Mouse (Mus musculus) spleen, adult 10 weeks (tissue): ENCODE measurements around the gene Slc9a3. TPM values are rescaled to one million over a fixed set of nuclear protein-coding genes. Genes with fewer than 3 reads are reported as not detected.

Experiments used
- polyA plus RNA-seq: library from polyadenylated mRNA; stranded (reverse); fragments of 350-450 nt; fragmentation: Illumina TruSeq; extraction: RNeasy Lipid Tissue Mini Kit (QIAGEN cat#74804); gene quantifications from one replicate; pipeline ENCODE4 v1.2.3, GENCODE M21; 2015; ENCODE audit warnings: low replicate concordance; ENCODE audit not compliant: insufficient read depth

The Slc9a3 gene
- not detected for polyA plus RNA-seq

DNA sequence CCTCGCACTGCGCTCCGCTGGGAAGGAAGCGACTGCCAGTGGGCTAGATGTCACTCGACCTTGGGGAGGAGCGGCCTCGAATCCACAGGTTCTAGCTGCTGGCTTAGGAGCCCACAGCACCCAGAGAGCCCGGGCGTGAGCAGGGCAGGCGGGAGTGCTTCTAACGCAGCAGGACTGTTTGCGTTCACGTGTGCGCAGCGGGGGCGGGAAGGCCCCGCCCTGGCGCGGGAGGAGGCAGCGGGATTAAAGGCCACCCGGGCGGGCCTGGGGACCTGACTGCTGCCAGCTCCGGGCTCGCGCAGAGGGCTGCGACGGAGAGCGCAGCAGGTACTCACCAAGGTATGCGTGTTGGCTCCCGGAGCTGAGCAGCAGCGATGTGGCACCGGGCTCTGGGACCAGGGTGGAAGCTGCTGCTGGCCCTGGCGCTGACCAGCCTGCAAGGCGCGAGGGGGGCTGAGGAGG, at the start of gene Slc9a3:
Slc9a3 (plus strand) TSS at position 317 of the 462 bp plus-strand sequence.

DNA sequence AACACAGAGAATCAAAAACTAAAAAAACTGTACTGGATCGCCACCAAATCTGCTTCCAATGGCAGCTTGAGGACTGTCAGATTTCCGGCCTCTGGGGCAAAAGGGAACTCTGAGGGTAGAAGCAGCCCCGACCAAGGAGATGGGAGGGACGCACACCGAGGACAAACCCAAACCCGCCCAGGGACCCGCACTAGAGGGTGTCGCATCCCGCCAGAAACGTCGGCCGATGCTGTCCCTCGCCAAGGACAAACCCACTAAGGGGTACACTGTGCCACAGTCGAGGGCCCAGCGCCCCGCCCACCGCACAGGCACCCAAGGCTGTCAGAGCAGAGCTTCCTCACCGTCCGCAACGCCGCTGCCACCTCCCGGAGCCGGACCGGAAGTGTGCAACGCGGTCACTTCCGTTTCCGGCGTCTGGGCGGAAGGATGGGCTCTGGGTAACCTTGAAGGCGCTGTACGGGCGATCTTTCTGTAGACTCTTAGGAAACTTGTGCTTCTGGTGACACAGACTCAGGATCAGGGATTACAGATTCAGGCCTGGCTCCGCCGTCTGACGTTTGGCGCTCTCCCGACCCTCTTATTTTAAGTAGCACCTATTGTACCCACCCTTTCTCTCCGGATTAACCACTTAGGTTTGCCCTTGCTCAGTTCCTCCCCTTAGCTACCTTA, 87.2 kb downstream of the Slc9a3 start, which contains the start of gene Exoc3:
Exoc3 (minus strand) TSS at position 416 of the 669 bp plus-strand sequence.

Other genes starting within 250 kb of the Slc9a3 start
- 7.5 TPM for gene Trip13, start 183.7 kb upstream of the Slc9a3 start, polyA plus RNA-seq
- 85.6 TPM for gene Brd9, start 183.6 kb upstream of the Slc9a3 start, polyA plus RNA-seq
- gene Zdhhc11, start 157.6 kb upstream of the Slc9a3 start, polyA plus RNA-seq: not detected
- 3.8 TPM for gene Tppp, start 112.0 kb upstream of the Slc9a3 start, polyA plus RNA-seq
- 8.0 TPM for gene Cep72, start 59.2 kb upstream of the Slc9a3 start, polyA plus RNA-seq
- 42.0 TPM for gene Exoc3, start 87.3 kb downstream of the Slc9a3 start, polyA plus RNA-seq
- 1.1 TPM for gene Ahrr, start 170.9 kb downstream of the Slc9a3 start, polyA plus RNA-seq
- 131 TPM for gene Pdcd6, start 196.1 kb downstream of the Slc9a3 start, polyA plus RNA-seq
- gene Sdha, start 228.8 kb downstream of the Slc9a3 start, polyA plus RNA-seq: 244 TPM
- 41.3 TPM for gene Ccdc127, start 228.9 kb downstream of the Slc9a3 start, polyA plus RNA-seq
- not detected for gene Lrrc14b, start 242.5 kb downstream of the Slc9a3 start, polyA plus RNA-seq